Mouse (Mus musculus) cerebellum, adult 8-10 months (tissue): ENCODE results near the gene Ppp1r12c.

Experiments
- DNase-seq: peaks from one replicate; pipeline ENCODE4 v3.0.0; 2022

Ppp1r12c gene

GRCm38 (mm10) chr7:4515853-4516252 lies 14.4 kb upstream of the Ppp1r12c start:
- DNase-seq, result no peak

- DNase-seq, result no peak
These were observed 12.6 kb upstream of the Ppp1r12c start for GRCm38 (mm10) chr7:4513829-4514712.

- no peak for DNase-seq
These were observed 11.8 kb upstream of the Ppp1r12c start for GRCm38 (mm10) chr7:4513236-4513635.

GRCm38 (mm10) chr7:4511489-4512224 lies 10.2 kb upstream of the Ppp1r12c start:
- no peak for DNase-seq

GRCm38 (mm10) chr7:4509863-4510608 lies 8.6 kb upstream of the Ppp1r12c start:
- peak; percentile 33 for DNase-seq

- no peak for DNase-seq
These were observed 7.2 kb upstream of the Ppp1r12c start for GRCm38 (mm10) chr7:4508739-4509116.

- DNase-seq, result no peak
These were observed 6.7 kb upstream of the Ppp1r12c start for GRCm38 (mm10) chr7:4508062-4508738.

- no peak for DNase-seq
These were observed 5.7 kb upstream of the Ppp1r12c start for GRCm38 (mm10) chr7:4507220-4507619.

GRCm38 (mm10) chr7:4504646-4505435 lies 3.4 kb upstream of the Ppp1r12c start:
- no peak for DNase-seq

- no peak for DNase-seq
These were observed 2.4 kb upstream of the Ppp1r12c start for GRCm38 (mm10) chr7:4503858-4504257.

GRCm38 (mm10) chr7:4503100-4503499 lies 1.6 kb upstream of the Ppp1r12c start:
- no peak for DNase-seq

- peak; percentile 63 for DNase-seq
These were observed 1.1 kb upstream of the Ppp1r12c start for GRCm38 (mm10) chr7:4502421-4503090.

GRCm38 (mm10) chr7:4500892-4501471 lies 498 bp downstream of the Ppp1r12c start:
- peak; percentile 69 for DNase-seq

GRCm38 (mm10) chr7:4499034-4499433 lies 2.4 kb downstream of the Ppp1r12c start:
- no peak for DNase-seq

GRCm38 (mm10) chr7:4498251-4498650 lies 3.2 kb downstream of the Ppp1r12c start:
- peak; percentile 29 for DNase-seq

GRCm38 (mm10) chr7:4497271-4497903 lies 4.1 kb downstream of the Ppp1r12c start:
- no peak for DNase-seq

- DNase-seq, result no peak
These were observed 5.0 kb downstream of the Ppp1r12c start for GRCm38 (mm10) chr7:4496468-4496867.

- DNase-seq, result no peak
These were observed 7.5 kb downstream of the Ppp1r12c start for GRCm38 (mm10) chr7:4493991-4494390.

- DNase-seq, result no peak
These were observed 8.9 kb downstream of the Ppp1r12c start for GRCm38 (mm10) chr7:4492284-4493224.
